Mouse (Mus musculus) left cerebral cortex, adult 2 months (tissue): ENCODE results near the gene Hist1h2bl. TPM values are rescaled to one million over a fixed set of nuclear protein-coding genes. Genes with fewer than 3 reads are reported as not detected.

ENCODE experiments used
- DNase-seq, 2 experiments: peaks; one replicate each; pipeline ENCODE4 v3.0.0; 2021 to 2022; ENCODE audit warnings: low spot score in 2 of 2, mixed read lengths in 1 of 2; ENCODE audit errors: extremely low spot score in 1 of 2
- H3K27ac ChIP-seq: fragments of 200-600 bp; 2 replicates; pipeline ENCODE4 v1.8.1; 2022
- H3K4me3 ChIP-seq: fragments of 200-600 bp; 2 replicates; pipeline ENCODE4 v1.8.1; 2022
- CTCF ChIP-seq: fragments of 200-600 bp; IDR thresholded peaks from 2 replicates; pipeline ENCODE4 v1.8.1; 2022; ENCODE audit warnings: antibody characterized with exemption, mild to moderate bottlenecking, moderate library complexity
- intact Hi-C: fragments of 180-260 bp; cut with DNase I; formaldehyde crosslinking; loops from one replicate; pipeline ENCODE4 v1.15.1; 2025
- microRNA-seq, 2 experiments: library from miRNA; unstranded; fragments of <30 nt; microRNA quantifications; one replicate each; pipeline ENCODE4 v1.2.0; 2021
- total RNA-seq, 2 experiments: library from RNA; stranded (reverse); gene quantifications; 2 replicates each; pipeline ENCODE4 v1.2.3; 2021

Gene Hist1h2bl
- total RNA-seq, 2 experiments from 2014 or later: 23.7 to 28.5 TPM

DNA sequence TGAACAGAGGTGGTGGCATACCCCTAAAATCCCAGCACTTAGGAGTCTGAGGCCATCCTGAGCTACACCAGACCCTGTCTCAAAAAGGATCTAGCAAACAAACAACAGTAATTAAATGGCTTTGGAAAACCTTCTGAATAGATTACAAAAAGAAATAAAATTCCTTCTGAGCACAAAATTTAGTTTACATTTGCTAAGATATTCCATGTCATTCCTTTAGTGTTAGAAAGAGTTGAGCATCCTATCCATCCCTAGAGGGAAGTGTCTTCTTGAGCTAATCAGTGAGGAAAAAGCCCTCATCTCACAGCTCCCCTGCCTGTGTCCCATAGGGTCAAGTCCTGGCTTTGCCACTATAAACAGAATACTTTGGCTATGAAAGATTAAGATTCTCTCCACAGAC lies 18.1 kb downstream of the Hist1h2bl start, which contains the start of gene Olfr1359:
Gene Olfr1359 (plus strand): TSS at position 301 of the 400 bp plus-strand sequence.
- no peak for DNase-seq
- H3K4me3 ChIP-seq: no peak within 1 kb of the TSS
- TF ChIP-seq CTCF: no peak
- no peak within 1 kb of the TSS for H3K27ac ChIP-seq
- intact Hi-C loops: no loop called here

DNA sequence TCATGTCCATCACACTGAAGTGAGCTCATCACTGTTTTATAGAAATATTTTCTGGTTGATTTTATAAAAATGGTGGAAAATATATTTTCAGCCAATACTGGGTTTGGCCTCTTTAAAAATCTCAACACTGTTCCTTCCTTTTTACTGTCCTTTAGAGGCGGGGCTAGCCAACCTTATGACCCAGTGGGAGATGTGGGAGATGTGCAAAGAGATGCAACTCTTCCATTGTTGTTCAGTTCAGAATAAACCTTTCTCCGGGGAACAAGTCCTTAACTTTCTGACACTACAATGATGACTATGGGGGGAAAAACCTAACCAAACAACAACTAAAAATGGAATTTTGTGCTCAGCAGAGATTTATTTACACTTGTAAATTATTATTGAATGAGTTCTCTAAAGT lies 38.6 kb downstream of the Hist1h2bl start, which contains the start of gene Olfr1360:
Gene Olfr1360 (minus strand): TSS at position 101 of the 400 bp plus-strand sequence.
- Histone ChIP-seq H3K27ac (no peak within 1 kb of the TSS), H3K4me3 (no peak within 1 kb of the TSS)
- no peak for DNase-seq
- intact Hi-C loops: no loop called here
- no peak for TF ChIP-seq CTCF

Small RNAs within 50 kb of the gene (microRNA-seq; reads per million reads assigned to microRNA genes)
- gene Gm44357 (0 reads per million in 2 experiments), gene Gm44367 (0 reads per million in 2 experiments), gene Gm44454 (0 reads per million in 2 experiments)

Other genes with a start within 250 kb of the Hist1h2bl start
- under 1 TPM; 0.40 to 0.77 TPM for gene Nkapl, start 247.6 kb downstream of the Hist1h2bl start, total RNA-seq
- gene Zkscan4, start 237.2 kb downstream of the Hist1h2bl start, total RNA-seq: 1 to 10 TPM; 4.4 to 6.8 TPM
- not detected for gene Gm10065, start 236.7 kb downstream of the Hist1h2bl start, total RNA-seq
- gene AK157302, start 220.9 kb downstream of the Hist1h2bl start, total RNA-seq: 10 to 100 TPM; 21.9 to 22.8 TPM
- 10 to 100 TPM; 51.7 to 53.8 TPM for gene Gm11273, start 214.7 kb downstream of the Hist1h2bl start, total RNA-seq
- gene Zkscan8, start 185.0 kb downstream of the Hist1h2bl start, total RNA-seq: 10 to 100 TPM; 14.4 to 19.0 TPM
- not detected for gene Olfr1366, start 173.3 kb downstream of the Hist1h2bl start, total RNA-seq
- not detected for gene Olfr1535, start 156.2 kb downstream of the Hist1h2bl start, total RNA-seq
- gene Olfr1364, start 134.4 kb downstream of the Hist1h2bl start, total RNA-seq: not detected
- gene Olfr1362, start 102.1 kb downstream of the Hist1h2bl start, total RNA-seq: not detected
- not detected for gene Olfr11, start 73.6 kb downstream of the Hist1h2bl start, total RNA-seq
- gene Olfr1361, start 52.8 kb downstream of the Hist1h2bl start, total RNA-seq: not detected
- not detected for gene Olfr1360, start 38.7 kb downstream of the Hist1h2bl start, total RNA-seq
- gene Olfr1359, start 18.0 kb downstream of the Hist1h2bl start, total RNA-seq: not detected
- 10 to 100 TPM; 25.4 to 32.6 TPM for gene Hist1h2ai, start 279 bp upstream of the Hist1h2bl start, total RNA-seq
- gene Hist1h3h, start 1.5 kb upstream of the Hist1h2bl start, total RNA-seq: 10 to 100 TPM; 54.6 to 74.2 TPM
- gene Hist1h2bm, start 5.9 kb upstream of the Hist1h2bl start, total RNA-seq: 1 to 10 TPM; 4.8 to 5.4 TPM
- gene Hist1h4j, start 18.9 kb upstream of the Hist1h2bl start, total RNA-seq: 10 to 100 TPM; 13.9 to 19.4 TPM
- 100 to 1,000 TPM; 316 to 377 TPM for gene Hist1h4k, start 34.4 kb upstream of the Hist1h2bl start, total RNA-seq
- 10 to 100 TPM; 13.2 to 13.5 TPM for gene Hist1h2ak, start 37.7 kb upstream of the Hist1h2bl start, total RNA-seq
- 1 to 10 TPM; 8.3 TPM for gene Hist1h2bn, start 38.0 kb upstream of the Hist1h2bl start, total RNA-seq
- gene Hist1h1b, start 64.5 kb upstream of the Hist1h2bl start, total RNA-seq: 1 to 10 TPM; 6.7 to 8.3 TPM
- 10 to 100 TPM; 49.9 to 62.3 TPM for gene Hist1h3i, start 67.2 kb upstream of the Hist1h2bl start, total RNA-seq
- 1 to 10 TPM in 1 of 2 experiments, not detected in 1; 2.7 TPM for gene Hist1h2an, start 71.1 kb upstream of the Hist1h2bl start, total RNA-seq
- gene Hist1h2bp, start 71.3 kb upstream of the Hist1h2bl start, total RNA-seq: 1 to 10 TPM; 1.3 to 5.5 TPM
- 10 to 100 TPM; 27.3 to 38.5 TPM for gene Hist1h2bq, start 94.1 kb upstream of the Hist1h2bl start, total RNA-seq
- 10 to 100 TPM; 11.2 to 25.1 TPM for gene Hist1h2ao, start 94.3 kb upstream of the Hist1h2bl start, total RNA-seq
- gene Hist1h4m, start 95.6 kb upstream of the Hist1h2bl start, total RNA-seq: 100 to 1,000 TPM; 200 to 276 TPM
- gene Hist1h4n, start 116.1 kb upstream of the Hist1h2bl start, total RNA-seq: 10 to 100 TPM; 18.7 to 21.6 TPM
- gene Hist1h2ap, start 117.4 kb upstream of the Hist1h2bl start, total RNA-seq: 10 to 100 TPM; 11.2 to 16.1 TPM
- gene Hist1h2br, start 117.6 kb upstream of the Hist1h2bl start, total RNA-seq: 10 to 100 TPM; 27.0 to 39.1 TPM
- gene Zfp184, start 229.0 kb upstream of the Hist1h2bl start, total RNA-seq: 1 to 10 TPM; 3.8 to 3.9 TPM